Mouse (Mus musculus) urinary bladder, postnatal 10 days (tissue): ENCODE measurements around the gene Btbd35f1.
"Not testable (repeated sequence)": the region's sequence is repeated elsewhere in the genome, so short reads cannot be mapped to it uniquely, and the experiment has no call there.

Experiments
- DNase-seq: peaks from one replicate; pipeline ENCODE4 v3.0.0; 2022; ENCODE audit warnings: low spot score

Gene Btbd35f1

DNA sequence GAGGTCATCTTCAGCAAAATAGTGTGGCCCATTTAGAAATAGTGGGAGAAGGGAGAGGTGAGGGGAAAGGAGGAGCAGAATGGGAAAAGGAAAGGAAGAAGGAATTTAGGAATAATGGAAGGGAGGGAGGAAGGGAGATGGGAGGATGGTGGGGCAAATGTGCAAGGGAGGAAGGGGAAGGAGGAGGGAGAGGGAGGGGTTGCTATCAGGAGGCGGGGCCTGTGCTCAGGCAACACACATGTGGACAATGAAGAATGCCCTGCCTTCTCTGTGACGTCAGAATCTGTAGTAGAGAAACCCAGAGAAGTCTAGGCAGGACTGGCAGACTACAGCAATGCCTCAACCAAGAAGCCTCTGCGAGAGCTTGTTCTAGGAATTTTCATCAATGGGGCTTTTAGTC is at the start of gene Btbd35f1:
Btbd35f1 (plus strand) TSS at position 301 of the 400 bp plus-strand sequence.
- not testable (repeated sequence) for DNase-seq

DNA sequence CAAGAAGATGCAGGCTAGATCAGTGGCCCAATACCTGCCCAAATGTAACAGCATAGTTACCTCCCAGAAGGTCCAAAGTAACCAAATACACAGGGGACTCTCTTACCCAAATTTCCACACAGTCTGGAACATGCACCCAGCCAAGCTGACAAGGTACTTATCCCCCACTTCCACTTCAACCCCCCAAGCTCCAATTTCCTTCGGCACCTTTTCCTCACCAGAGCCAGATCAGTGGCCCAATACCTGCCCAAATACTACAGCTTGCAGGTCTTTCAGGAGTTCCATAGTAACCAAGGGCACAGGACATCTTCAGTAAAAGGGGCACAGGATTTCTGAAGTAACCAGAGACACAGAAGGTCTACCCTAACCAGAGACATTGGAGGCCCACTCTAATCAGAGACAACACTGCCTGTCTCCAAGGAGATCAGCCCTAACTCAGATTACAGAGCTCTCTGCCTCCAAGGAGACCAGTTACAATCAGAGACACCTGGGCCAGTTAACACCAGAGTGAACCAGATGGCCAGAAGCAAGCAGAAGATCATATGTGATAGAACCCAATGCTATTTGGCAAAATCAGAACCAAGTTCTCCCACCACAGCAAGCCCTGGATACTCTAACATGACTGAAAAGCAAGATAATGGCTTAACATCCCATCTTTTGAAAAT is 31.2 kb downstream of the Btbd35f1 start:
- not testable (repeated sequence) for DNase-seq

DNA sequence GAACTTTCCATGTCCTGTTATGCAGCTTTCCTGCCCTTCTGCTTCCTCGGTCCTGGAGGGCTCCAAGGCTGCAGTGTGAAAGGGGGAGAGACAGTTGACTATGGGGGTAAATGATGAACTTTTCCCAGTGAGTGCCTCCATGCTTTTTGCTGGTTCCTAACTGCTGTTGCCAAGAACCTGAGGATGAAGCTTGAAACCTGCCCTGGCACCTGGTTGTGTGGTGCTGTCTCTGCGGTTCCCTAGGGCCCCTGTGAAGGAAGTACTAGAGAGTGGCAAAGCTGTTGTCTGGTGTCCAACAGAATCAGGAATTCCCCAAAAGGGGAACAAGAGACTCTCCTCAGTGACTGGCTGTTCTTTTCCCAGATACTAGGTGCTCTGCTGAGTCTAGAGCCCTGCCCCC is 41.2 kb downstream of the Btbd35f1 start:
- not testable (repeated sequence) for DNase-seq

DNA sequence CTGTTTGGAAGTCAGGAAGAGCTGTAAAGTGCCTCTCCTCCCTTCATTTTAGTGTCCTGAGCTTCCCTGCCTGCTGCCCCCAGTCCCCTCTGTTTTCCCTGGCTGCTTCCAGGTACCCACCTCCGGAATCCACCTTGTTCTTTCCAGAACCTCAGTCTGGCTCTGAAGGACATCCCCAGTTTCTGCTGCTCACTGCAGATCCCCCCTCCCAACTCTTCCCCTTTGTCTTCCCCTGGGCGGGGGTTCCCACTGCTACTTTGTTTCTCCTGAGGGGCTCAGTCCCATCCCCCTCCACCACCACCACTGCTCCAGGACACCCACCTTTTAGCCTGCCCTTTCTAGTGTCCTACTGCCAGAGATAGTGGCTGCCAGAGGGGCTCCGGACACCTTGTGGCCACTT is 41.6 kb downstream of the Btbd35f1 start:
- not testable (repeated sequence) for DNase-seq
